Mouse (Mus musculus) lung, adult 2 months (tissue): Measurements from ENCODE around the gene Mep1a. TPM values are rescaled to one million over a fixed set of nuclear protein-coding genes. Genes with fewer than 3 reads are reported as not detected.

Experiments
- DNase-seq: peaks from one replicate; pipeline ENCODE4 v3.0.0; 2022
- H3K4me1 ChIP-seq: fragments of 200-500 bp; 2 replicates; pipeline ENCODE4 v1.6.1; 2011; ENCODE audit warnings: low read length; ENCODE audit not compliant: control insufficient read depth, insufficient read depth
- H3K4me3 ChIP-seq: fragments of 200-500 bp; replicated peaks from 2 replicates; pipeline ENCODE3; 2011; ENCODE audit warnings: low read depth, mild to moderate bottlenecking, control low read depth, low read length; ENCODE audit errors: extremely low read depth
- CTCF ChIP-seq: fragments of 200-500 bp; IDR thresholded peaks from 2 replicates; pipeline ENCODE4 v1.5.1; 2011; ENCODE audit warnings: mild to moderate bottlenecking, low read length, control low read depth; ENCODE audit not compliant: insufficient read depth
- POLR2A ChIP-seq: fragments of 200-500 bp; IDR thresholded peaks from 2 replicates; pipeline ENCODE4 v1.6.1; 2011; ENCODE audit warnings: low read depth, mild to moderate bottlenecking, control low read depth, low read length, borderline replicate concordance; ENCODE audit errors: extremely low read depth
- WGBS: fragments of 180-500 bp; shearing (Covaris S2); methylation state at CpG from one replicate; pipeline ENCODE4 v1.1.7; 2018; 5-methylcytosine and 5-hydroxymethylcytosine counted together
- polyA plus RNA-seq: library from polyadenylated mRNA; depleted of rRNA; stranded (reverse); fragments of >200 nt; gene quantifications from 2 replicates; pipeline ENCODE4 v1.2.3, GENCODE M21; 2012; rRNA removed

Mep1a gene
- polyA plus RNA-seq, 1 experiment = 0.04 TPM

DNA sequence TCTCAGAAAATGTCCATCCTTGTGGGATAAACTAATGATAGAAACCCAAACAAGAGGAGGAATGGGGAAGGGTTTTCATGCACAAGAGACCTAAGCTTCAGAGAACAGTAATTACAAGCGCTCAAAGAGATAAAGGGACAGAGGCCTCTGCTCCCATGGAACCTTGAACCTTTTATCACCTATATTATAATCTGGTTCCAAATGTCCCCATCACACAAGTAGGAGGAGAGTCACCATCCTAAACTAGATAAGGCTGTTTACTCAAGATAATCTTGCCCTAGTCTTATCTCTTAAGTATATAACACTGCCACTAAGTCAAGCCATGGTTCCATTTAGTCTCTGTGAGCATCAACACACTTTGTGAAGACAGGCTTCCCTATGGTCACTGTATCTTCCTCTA is 51.4 kb downstream of the Mep1a start:
- WGBS = 74% methylated on average over 1 of the region's 1 CpGs
- no peak for DNase-seq
- Histone ChIP-seq H3K4me3 (no peak overlapping the region), H3K4me1 (no peaks in the 10 kb centered on the region)
- TF ChIP-seq CTCF (no peak), POLR2A (no peak)

DNA sequence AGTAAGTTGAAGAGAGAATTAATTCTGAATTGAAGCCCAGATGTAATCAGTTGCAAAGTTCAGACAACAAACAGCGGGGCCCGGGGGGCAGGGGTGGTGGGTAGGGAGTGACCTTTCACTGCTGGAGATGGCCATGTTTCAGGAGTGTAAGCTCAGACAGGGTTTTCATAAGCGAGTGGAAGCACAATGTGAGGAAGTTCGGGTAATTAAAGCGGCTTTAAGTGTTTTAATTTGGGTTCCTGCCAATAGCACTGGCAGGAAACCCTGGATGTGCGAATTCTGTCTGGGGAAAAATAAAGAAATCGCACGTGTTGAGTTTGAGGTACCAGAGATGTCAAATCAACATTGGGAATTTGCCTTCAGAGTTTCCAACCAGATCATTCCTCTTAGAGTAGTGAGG is 68.1 kb downstream of the Mep1a start:
- no peak for DNase-seq
- TF ChIP-seq CTCF = no peak
- TF ChIP-seq POLR2A = no peak
- H3K4me1 ChIP-seq = no peaks in the 10 kb centered on the region; the same call in none of the 2 replicates
- WGBS = 43% methylated on average over 8 of the region's 8 CpGs
- no peak overlapping the region for H3K4me3 ChIP-seq

DNA sequence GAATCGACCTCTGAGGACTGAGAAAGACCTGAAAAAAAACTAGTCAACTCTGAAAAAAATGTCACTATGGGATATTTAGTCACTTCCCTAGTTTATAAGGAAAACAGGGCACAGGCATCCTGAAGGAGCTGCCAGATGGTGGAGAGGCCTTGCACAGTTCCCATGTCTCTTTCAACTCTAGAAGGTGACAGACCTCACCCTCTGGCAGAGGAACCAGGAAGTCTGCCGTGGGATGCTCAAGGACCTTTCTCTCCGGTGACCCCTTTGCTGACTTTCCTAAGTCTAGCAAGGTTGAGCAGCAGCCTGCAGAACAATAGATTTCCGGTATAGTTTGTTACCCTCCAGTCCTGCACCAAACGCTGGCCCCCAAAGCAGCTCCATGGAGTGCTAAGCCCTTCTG is 70.9 kb downstream of the Mep1a start:
- 32% methylated on average over 5 of the region's 5 CpGs for WGBS
- no peak for DNase-seq
- Histone ChIP-seq H3K4me1 (no peaks in the 10 kb centered on the region; the same call in 1 of the 2 replicates), H3K4me3 (no peak overlapping the region)
- TF ChIP-seq CTCF = no peak
- TF ChIP-seq POLR2A = no peak

Other genes starting within 250 kb of the Mep1a start
- not detected in 2 replicates for gene Adgrf1, start 232.5 kb downstream of the Mep1a start, polyA plus RNA-seq
- 242 and 327 TPM in 2 replicates for gene Adgrf5, start 142.4 kb downstream of the Mep1a start, polyA plus RNA-seq
- 1.6 and 1.7 TPM in 2 replicates for gene Ankrd66, start 40.8 kb upstream of the Mep1a start, polyA plus RNA-seq
- gene Pla2g7, start 65.3 kb upstream of the Mep1a start, polyA plus RNA-seq = 4.3 and 9.7 TPM in 2 replicates
- gene Tdrd6, start 127.5 kb upstream of the Mep1a start, polyA plus RNA-seq = 0.13 TPM in 1 of 2 replicates, not detected in the other
- 3.5 and 4.3 TPM in 2 replicates for gene Slc25a27, start 164.4 kb upstream of the Mep1a start, polyA plus RNA-seq
- 3.5 and 6.5 TPM in 2 replicates for gene Cyp39a1, start 164.6 kb upstream of the Mep1a start, polyA plus RNA-seq